Mouse (Mus musculus) cortical plate, adult 2 months (tissue): ENCODE results near the gene Abcc6.

Experiments used
- CTCF ChIP-seq: fragments of 200-500 bp; IDR thresholded peaks from 2 replicates; pipeline ENCODE4 v1.5.1; 2011; ENCODE audit warnings: mild to moderate bottlenecking, control low read depth, low read length; ENCODE audit not compliant: insufficient read depth; ENCODE audit errors: extremely low read depth
- POLR2A ChIP-seq: fragments of 200-500 bp; IDR thresholded peaks from 2 replicates; pipeline ENCODE4 v1.6.1; 2011; ENCODE audit warnings: mild to moderate bottlenecking, low read length, control low read depth; ENCODE audit not compliant: insufficient read depth; ENCODE audit errors: extremely low read depth

DNA sequence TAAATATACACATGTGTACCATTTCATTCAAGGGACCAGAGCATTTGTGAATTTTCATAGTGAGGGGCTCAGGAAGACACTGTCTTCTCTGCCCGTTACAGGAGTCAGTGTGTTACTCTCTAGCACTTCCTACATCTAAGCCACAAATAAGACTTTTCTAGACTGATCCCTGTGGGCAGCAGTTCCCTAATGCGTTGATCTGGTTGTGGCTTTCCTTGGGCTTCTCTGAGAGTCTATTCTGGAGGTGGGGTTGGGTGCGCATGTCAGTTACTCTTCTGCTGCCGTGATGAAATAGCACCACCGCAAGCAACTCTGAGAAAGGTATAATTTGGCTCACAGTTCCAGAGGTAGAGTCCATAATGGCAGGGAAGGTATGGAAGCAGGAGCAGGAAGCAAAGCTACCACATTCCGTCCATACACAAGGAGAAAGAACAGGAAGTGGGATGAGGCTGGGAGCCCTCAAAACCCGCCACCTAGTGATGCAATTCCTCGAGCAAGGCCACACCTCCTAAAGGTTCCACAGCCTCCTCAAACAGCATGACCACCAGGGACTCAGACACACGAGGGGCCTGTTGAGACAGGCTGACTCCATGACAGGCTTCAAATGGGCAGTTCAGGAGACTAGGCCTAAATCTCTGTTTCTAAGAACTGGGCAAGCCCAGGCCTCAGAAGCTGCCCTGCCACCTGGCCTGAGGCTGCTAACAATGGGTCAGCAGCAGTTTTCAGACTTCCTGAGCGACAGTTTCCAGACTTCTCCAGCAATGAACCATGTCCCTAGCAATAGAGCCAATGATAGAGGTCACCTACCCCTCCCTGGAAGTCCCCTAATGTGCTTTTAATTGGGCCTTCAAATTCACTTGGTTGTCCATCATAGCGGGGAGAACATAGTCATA, 58.0 kb downstream of the Abcc6 start:
- no peak for TF ChIP-seq POLR2A
- TF ChIP-seq CTCF: no peak
